Mouse (Mus musculus) ovary, postnatal 10 days (tissue): Measurements from ENCODE around the gene Pde6b.

Experiments
- DNase-seq: peaks from one replicate; pipeline ENCODE4 v3.0.0; 2022; ENCODE audit warnings: low spot score

Gene Pde6b

GRCm38 (mm10) chr5:108389744-108390143 lies 1.6 kb downstream of the Pde6b start:
- DNase-seq = no peak

- DNase-seq = no peak
Measured at GRCm38 (mm10) chr5:108403453-108403852, 15.3 kb downstream of the Pde6b start.

DNA sequence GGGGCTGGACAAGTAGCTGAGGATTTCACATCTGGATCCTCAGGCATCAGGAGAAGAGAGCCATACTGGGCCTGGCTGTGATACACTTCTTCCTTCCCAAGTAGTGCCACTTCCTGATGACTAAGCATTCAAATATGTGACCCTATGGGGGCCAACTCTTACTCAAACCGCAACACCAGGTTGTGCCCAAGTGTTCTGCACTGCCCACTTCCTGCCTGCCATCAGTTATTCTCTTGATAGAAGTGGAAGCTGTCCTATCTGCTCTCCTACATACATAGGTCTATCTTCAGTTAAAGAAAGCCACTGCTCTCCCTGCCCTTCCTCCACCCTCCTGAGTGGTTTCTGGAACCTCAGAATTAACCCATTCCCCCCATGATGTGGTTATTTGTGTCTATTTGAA lies 17.3 kb downstream of the Pde6b start:
- DNase-seq = no peak

GRCm38 (mm10) chr5:108406977-108407376 lies 18.8 kb downstream of the Pde6b start:
- no peak for DNase-seq

GRCm38 (mm10) chr5:108414711-108415110 lies 26.5 kb downstream of the Pde6b start:
- no peak for DNase-seq

GRCm38 (mm10) chr5:108422741-108423140 lies 34.5 kb downstream of the Pde6b start:
- DNase-seq = no peak

DNA sequence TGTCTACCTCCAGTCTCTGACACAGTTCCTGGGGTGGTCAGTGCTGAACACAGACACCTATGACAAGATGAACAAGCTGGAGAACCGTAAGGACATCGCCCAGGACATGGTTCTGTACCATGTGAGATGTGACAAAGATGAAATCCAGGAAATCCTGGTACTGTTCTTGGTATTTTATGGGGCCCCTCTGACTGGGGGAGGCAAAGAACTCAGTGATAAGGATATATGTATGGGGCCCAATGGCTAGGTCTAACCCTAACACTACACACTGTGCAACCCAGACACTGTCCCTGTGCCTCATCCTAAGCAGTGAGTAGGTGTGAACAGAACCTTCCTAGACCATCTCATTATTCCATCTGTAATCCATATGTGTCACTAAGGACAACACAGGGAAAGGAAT lies 35.2 kb downstream of the Pde6b start:
- DNase-seq = no peak

- no peak for DNase-seq
Measured at GRCm38 (mm10) chr5:108427186-108427585, 39.0 kb downstream of the Pde6b start.

- no peak for DNase-seq
Measured at GRCm38 (mm10) chr5:108431196-108431595, 43.0 kb downstream of the Pde6b start.

DNA sequence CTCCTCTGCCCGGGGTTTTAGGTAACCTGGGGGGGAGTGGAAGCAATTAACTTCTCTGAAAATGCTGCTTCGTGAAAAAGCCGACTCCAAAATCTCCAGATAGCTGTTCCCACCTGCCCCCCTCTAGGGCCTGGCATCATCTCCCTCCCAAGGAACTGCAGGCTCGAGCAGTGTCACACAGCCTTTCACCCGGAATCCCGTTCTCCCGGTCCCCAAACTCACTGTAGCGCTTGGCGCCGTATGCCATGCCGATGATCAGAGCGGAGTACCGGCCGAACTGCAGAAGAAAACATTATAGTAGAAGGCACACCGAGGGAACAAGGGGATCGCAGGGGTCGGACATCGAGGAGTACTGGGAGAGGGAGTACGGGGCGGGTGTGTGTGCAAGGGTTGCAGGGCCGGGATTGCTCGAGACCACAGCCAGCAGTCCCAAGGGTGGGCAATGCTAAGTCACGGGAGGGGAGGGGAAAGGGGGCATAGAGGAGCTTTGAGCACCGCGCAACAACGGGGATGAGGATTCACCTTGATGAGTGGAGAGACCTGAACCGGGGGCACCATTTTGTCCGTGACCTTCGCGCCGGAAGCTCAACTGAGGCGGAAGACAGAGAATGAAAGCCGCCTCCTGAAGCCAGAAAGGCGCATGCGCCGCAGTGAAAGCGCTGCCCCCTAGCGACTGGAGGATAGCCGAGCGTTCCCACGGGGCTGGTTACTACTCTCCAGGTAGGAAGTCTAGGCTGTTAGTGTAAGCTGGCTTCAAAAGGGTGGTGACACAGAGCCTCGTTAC lies 45.8 kb downstream of the Pde6b start, which contains the start of gene Atp5k:
Gene Atp5k, minus strand, starts transcription at position 645 of the 784 bp plus-strand sequence.
- peak; percentile 75 for DNase-seq

GRCm38 (mm10) chr5:108436101-108436500 lies 47.9 kb downstream of the Pde6b start:
- no peak for DNase-seq

DNA sequence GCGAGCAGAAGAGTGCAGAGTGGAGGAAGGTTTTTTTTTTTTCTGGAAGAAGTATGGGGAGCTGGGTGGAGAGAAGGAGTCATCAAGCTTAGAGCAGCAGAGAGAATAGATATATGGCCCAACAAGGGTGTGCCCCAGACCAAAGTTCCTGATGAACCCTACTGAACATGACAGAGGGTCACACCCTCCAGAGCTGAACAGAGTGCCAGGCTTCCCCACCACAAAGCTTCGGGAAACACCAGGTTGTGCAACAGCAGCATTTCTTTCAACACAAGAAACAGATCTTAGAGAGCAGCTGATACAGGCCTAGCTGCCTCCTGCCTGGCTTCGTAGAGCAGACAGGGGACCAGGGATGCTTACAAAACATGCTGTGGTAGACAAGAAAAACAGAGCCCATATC lies 58.8 kb downstream of the Pde6b start:
- no peak for DNase-seq

- DNase-seq = no peak
Measured at GRCm38 (mm10) chr5:108447857-108448256, 59.7 kb downstream of the Pde6b start.

DNA sequence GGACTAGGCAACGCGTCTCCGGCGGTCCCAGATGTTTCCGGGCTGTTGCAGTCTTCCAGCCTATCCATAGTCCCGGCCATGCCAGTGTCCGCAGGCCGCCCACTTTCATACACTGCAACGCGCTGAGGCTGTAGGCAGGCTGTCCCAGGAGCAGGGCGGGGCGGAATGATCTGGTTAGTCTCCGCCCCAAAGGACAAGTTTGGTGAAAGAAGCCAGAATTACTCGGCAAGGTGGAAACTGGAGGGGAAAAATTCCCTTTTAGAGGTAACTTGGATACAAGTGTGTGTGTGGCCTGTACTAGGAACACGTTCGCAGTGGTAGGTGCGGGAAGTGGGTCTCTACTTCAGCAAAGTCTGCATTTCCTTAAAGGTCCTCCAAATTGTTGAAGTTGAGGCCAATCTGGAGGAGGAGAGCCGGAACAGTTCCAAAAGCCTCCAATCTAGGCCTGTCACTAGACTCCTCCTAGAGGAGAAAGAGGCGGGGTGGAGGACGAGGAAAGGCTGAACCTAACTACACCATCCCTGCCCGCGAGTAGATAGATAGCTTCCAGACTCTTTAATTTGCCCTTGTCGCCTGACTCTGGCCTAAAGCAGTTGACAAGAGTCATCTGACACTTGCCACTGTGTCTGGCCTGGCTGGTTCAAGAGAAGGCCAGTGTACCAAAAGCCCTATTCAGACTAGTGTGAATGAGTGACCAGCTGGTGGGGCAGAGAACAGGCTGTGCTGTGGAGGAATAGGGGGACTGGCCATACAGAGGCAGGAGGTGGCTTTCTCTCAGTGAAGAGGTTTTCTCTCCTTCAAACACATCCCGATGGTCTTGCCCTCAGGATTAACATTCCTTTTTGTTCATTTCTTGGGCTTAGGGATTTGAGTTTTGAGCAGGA lies 60.8 kb downstream of the Pde6b start, which contains the start of gene Mfsd7a:
Gene Mfsd7a, minus strand, starts transcription at position 107 of the 884 bp plus-strand sequence.
- DNase-seq = peak; percentile 41

DNA sequence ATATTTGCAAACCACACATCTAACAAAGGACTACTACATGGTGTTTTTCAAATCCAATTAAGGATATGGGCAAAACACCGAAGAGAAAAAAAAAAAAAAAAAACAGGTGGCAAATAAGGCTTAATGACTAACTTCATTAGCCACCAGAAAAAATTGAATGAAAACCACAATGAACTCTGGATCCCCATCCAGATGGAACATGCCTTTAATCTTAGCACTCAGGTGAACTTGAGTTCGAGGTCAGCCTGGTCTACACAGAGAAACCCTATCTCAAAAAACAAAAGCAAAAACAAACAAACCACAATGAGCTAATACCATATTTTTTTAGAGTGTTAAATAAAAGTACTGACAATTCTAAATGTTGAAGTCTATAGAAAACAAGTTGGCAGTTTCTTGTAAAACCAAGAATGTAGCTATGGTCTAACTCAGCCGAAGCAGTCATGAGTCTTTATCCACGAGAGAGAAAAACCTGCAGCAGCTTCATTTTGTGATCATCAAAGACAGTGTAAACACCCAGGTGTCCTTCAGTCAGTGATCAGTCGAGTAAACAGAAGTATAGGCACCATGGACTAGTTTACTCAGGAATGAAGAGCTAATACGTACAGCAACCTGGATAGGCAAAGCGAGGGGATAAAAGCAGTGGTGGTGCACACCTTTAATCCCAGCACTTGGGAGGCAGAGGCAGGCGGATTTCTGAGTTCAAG lies 62.8 kb downstream of the Pde6b start:
- DNase-seq = no peak

GRCm38 (mm10) chr5:108451611-108452010 lies 63.4 kb downstream of the Pde6b start:
- no peak for DNase-seq

DNA sequence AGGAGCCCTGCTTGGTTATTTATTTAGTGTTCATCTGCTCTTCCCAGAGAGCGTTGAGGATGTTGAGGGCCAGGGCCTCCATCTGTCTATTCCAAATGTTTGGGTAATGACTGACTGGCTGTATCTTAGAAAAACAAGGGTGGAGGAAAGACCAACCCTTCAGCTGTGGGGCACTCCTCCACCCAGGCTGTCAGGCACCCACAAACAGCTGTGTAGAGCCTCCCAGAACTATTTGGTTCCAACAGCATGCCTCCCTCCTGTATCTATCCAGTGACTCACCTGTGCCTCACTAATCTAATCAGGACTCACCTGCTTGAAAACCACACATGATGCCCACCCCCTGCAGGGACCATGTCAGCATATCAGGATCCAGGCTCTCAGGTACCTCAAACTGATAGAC lies 64.2 kb downstream of the Pde6b start:
- no peak for DNase-seq

GRCm38 (mm10) chr5:108454094-108454493 lies 65.9 kb downstream of the Pde6b start:
- DNase-seq = no peak

DNA sequence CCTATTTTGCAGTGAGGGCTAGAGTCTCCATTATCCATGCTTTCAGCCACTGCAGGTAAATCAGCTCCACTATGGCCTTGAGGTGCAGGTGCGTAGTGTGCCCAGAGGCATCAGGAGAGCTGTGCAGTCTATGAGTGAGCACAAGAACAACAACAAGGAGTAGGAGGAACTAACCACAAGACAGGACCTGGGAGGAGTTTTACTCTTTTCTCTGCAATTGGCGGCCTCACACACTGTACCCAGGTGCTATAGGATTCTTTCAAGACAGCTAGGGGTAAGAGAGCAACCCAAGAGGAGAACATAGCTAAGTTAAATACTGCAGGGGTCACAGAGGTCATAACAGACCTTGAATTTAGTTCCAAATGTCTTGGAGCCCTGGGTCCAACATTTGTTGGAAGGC lies 70.5 kb downstream of the Pde6b start:
- no peak for DNase-seq

DNA sequence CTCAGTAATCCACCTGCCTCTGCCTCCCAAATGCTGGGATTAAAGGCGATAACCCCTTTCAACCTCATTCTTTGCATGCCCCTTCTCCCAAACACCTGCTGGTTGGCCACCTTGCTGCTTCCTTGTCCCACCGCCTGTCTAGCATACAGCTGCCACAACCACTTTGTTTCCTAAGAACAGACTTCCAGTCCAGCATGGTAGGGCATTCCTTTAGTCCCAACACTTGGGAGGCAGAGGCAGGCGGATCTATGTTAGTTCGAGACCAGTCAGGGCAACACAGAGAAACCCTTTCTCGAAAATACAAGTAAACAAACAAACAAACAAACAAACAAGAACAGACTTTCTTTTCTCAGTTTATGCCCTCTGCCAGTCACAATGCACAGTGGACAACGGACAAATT lies 72.3 kb downstream of the Pde6b start:
- no peak for DNase-seq

DNA sequence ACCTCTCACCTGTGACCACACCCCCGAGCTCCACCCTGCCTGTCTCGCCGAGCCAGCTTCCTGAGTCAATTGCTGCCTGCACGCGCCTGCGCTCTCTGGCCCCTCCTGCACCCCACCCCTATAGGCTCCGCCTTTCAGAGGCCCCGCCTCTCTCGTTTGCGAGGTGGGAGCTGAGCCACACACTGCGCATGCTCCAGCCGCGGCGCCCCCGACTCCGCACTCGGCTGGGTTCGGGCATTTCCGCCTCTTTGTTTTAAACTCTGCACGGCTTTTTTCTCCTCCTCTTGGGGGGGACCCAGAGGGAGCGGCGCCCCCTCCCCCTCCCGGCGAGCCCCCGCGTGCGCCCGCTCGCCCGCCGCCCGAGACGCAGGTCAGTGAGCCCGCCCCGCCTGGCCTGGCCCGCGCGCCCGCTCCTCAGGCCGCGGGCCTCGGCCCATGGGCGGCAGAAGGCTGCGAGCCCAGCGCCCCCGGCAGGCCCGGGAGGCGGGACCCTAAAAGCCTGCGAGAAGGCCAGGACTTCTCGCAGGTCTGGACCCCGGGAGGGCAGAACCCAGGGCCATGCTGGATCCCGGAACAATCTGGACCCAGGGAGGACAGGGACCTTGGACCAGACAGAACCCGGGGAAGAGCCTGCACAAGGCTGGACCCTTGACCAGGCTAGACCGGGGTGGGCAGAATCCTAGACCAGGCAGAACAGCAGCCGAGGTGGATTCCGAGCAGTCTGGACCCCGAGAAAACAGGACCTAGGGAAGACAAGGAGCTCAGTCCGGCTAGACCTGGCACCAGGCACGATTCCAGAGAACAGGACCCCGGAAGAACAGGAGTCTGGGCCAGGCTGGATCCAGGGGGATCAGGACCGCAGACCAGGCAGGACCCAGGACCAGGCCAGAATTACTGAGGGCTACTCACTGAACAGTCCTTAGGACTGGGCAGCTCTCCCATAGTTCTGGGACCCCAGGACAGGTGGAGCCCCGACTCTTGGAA lies 73.2 kb downstream of the Pde6b start, which contains the start of gene Pcgf3:
Gene Pcgf3, plus strand, starts transcription at position 151 of the 984 bp plus-strand sequence.
- DNase-seq = peak; percentile 91
